Mouse (Mus musculus) kidney, embryonic 16.5 days (tissue): ENCODE measurements at regions not wholly inside any gene's neighbourhood (a gene's known extent, or its start where the extent isn't known, plus 50 kb on each side); places are given as distances from the start of the nearest gene placed in this dataset.
A peak's percentile ranks its signal among the peaks of the same experiment; 100 is the strongest.

ENCODE experiments used
- ATAC-seq: fragments of 200-750 bp; cut with Nextera tagmentation; 2 replicates; pipeline ENCODE4 v1.8.0; 2017; ENCODE audit warnings: moderate TSS enrichment; ENCODE audit not compliant: low FRiP score, low TSS enrichment
- H3K27ac ChIP-seq: fragments of 300-500 bp; sonication (generic); 2 replicates; pipeline ENCODE4 v1.5.1; 2014; ENCODE audit warnings: low read length
- H3K27me3 ChIP-seq: fragments of 300-500 bp; sonication (generic); 2 replicates; pipeline ENCODE4 v1.6.1; 2014; ENCODE audit warnings: low read length, control low read depth, mixed read lengths; ENCODE audit not compliant: insufficient read depth
- H3K36me3 ChIP-seq: fragments of 300-500 bp; sonication (generic); 2 replicates; pipeline ENCODE4 v1.6.1; 2014; ENCODE audit warnings: low read length, control low read depth, mixed read lengths; ENCODE audit not compliant: insufficient read depth
- H3K4me1 ChIP-seq: fragments of 300-500 bp; sonication (generic); 2 replicates; pipeline ENCODE4 v1.6.1; 2014; ENCODE audit warnings: low read length, control low read depth, mixed read lengths; ENCODE audit not compliant: insufficient read depth
- H3K4me2 ChIP-seq: fragments of 300-500 bp; sonication (generic); replicated peaks from 2 replicates; pipeline ENCODE4 v1.6.1; 2014; ENCODE audit warnings: low read depth, low read length
- H3K4me3 ChIP-seq: fragments of 300-500 bp; sonication (generic); 2 replicates; pipeline ENCODE4 v1.5.1; 2014; ENCODE audit warnings: mild to moderate bottlenecking, low read length
- H3K9ac ChIP-seq: fragments of 300-500 bp; sonication (generic); replicated peaks from 2 replicates; pipeline ENCODE4 v1.6.1; 2014; ENCODE audit warnings: low read length
- H3K9me3 ChIP-seq: fragments of 300-500 bp; sonication (generic); 2 replicates; pipeline ENCODE4 v1.6.1; 2016; ENCODE audit warnings: low read length, control low read depth
- WGBS: fragments of 180-500 bp; shearing (Covaris S2); extraction: QIAGEN DNeasy Blood & Tissue Kit; methylation state at CpG from one replicate; pipeline ENCODE4 v1.1.7; 2014; 5-methylcytosine and 5-hydroxymethylcytosine counted together

DNA sequence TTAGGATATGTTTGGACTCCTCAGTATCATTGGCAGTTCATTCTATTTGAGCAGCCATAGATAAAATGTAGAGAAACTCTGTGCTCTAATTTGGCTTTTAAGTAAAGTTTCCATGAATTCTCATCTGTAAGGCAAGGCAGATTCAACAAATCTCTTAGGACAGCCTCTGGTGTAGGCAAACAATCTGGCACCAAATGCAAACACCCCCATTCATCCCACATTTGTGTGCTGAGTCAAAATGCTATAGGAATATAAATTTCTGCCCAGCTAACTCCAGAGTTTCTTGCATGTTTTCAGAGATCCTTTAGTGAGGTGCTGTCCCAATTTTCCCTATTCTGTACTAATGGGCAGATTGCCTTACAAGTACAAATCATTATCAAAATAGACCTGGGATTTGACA is 695.7 kb upstream of the Kif18a start:
- H3K27me3 ChIP-seq = no peaks in the 10 kb centered on the region
- no peaks in the 10 kb centered on the region for H3K9me3 ChIP-seq
- no peaks in the 10 kb centered on the region for H3K4me1 ChIP-seq
- H3K4me2 ChIP-seq = no peak overlapping the region
- no peaks in the 10 kb centered on the region for H3K36me3 ChIP-seq
- no peak for ATAC-seq
- no peak overlapping the region for H3K4me3 ChIP-seq
- no peak overlapping the region for H3K9ac ChIP-seq
- no peak overlapping the region for H3K27ac ChIP-seq

GRCm38 (mm10) chr2:108593555-108593954 is 687.0 kb upstream of the Kif18a start:
- ATAC-seq = no peak
- Histone ChIP-seq H3K27ac (no peak overlapping the region), H3K9me3 (no peaks in the 10 kb centered on the region), H3K9ac (no peak overlapping the region), H3K4me3 (no peak overlapping the region), H3K27me3 (no peaks in the 10 kb centered on the region), H3K4me2 (no peak overlapping the region), H3K36me3 (no peaks in the 10 kb centered on the region), H3K4me1 (no peaks in the 10 kb centered on the region)
- 94% methylated on average over 3 of the region's 3 CpGs for WGBS

GRCm38 (mm10) chr2:108600346-108600745 is 680.2 kb upstream of the Kif18a start:
- H3K4me1 ChIP-seq = no peaks in the 10 kb centered on the region
- no peaks in the 10 kb centered on the region for H3K36me3 ChIP-seq
- WGBS = 41% methylated on average over 1 of the region's 1 CpGs
- H3K9ac ChIP-seq = no peak overlapping the region
- H3K27me3 ChIP-seq = no peaks in the 10 kb centered on the region
- no peak overlapping the region for H3K4me2 ChIP-seq
- no peak overlapping the region for H3K27ac ChIP-seq
- no peak for ATAC-seq
- H3K4me3 ChIP-seq = no peak overlapping the region
- H3K9me3 ChIP-seq = no peaks in the 10 kb centered on the region

GRCm38 (mm10) chr2:108619580-108619979 is 661.0 kb upstream of the Kif18a start:
- Histone ChIP-seq H3K4me2 (no peak overlapping the region), H3K4me1 (no peaks in the 10 kb centered on the region), H3K9me3 (no peaks in the 10 kb centered on the region), H3K27me3 (no peaks in the 10 kb centered on the region), H3K36me3 (no peaks in the 10 kb centered on the region), H3K27ac (no peak overlapping the region), H3K4me3 (no peak overlapping the region), H3K9ac (no peak overlapping the region)
- ATAC-seq = no peak

DNA sequence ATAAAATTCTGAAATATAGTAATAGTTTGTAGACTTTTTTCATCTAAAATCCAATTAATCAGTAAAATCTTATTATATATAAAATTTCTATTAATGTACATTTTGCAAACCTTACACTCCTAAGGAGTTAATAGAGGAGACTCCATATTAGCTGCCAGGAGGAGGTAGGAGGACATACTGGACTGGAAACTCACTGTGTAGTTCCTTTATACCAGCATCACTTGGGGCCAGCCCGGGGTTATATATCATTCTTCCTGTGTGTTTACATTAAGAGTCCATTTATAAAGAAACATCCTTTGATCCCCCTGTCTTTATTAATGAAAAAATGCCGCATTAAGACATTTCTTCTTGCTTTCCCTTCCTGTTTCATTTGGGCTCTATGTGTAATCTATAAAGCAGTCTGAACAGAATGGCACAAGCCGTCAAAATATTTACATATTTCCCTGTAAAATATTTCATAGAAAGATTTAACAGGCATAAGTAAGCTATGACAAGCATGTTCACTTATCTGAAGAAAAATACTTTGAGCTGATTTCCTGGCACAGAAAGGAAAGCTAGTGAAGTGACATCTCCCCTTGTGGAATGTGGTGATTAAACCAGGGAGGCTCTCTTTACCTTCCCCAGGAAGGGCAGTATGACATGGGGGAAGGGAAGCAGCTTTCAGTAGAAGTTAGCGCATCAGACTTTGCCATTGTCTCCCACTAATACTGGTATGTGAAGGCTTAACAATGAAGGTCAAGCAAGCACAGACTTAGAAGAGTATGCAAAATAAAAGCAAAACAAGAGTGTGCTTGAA is 658.0 kb upstream of the Kif18a start:
- Histone ChIP-seq H3K9me3 (no peaks in the 10 kb centered on the region), H3K27ac (no peak overlapping the region), H3K27me3 (no peaks in the 10 kb centered on the region), H3K4me2 (no peak overlapping the region), H3K4me1 (no peaks in the 10 kb centered on the region), H3K4me3 (no peak overlapping the region), H3K9ac (no peak overlapping the region), H3K36me3 (no peaks in the 10 kb centered on the region)
- ATAC-seq = peak; percentile 70; the same call in 1 of the 2 replicates
- WGBS = 66% methylated on average over 4 of the region's 4 CpGs

- Histone ChIP-seq H3K36me3 (no peaks in the 10 kb centered on the region), H3K9me3 (no peaks in the 10 kb centered on the region), H3K27ac (no peak overlapping the region), H3K4me1 (no peaks in the 10 kb centered on the region), H3K4me3 (no peak overlapping the region), H3K27me3 (no peaks in the 10 kb centered on the region), H3K9ac (no peak overlapping the region), H3K4me2 (no peak overlapping the region)
- WGBS = 80% methylated on average over 4 of the region's 4 CpGs
- ATAC-seq = no peak
Observed at GRCm38 (mm10) chr2:108635644-108636043, 644.9 kb upstream of the Kif18a start.

GRCm38 (mm10) chr2:108660697-108661388 is 619.7 kb upstream of the Kif18a start:
- H3K36me3 ChIP-seq = no peaks in the 10 kb centered on the region
- no peak overlapping the region for H3K4me3 ChIP-seq
- ATAC-seq = no peak
- no peaks in the 10 kb centered on the region for H3K27me3 ChIP-seq
- WGBS = 50% methylated on average over 4 of the region's 4 CpGs
- no peaks in the 10 kb centered on the region for H3K4me1 ChIP-seq
- H3K27ac ChIP-seq = no peak overlapping the region
- H3K9ac ChIP-seq = no peak overlapping the region
- no peaks in the 10 kb centered on the region for H3K9me3 ChIP-seq
- H3K4me2 ChIP-seq = no peak overlapping the region

GRCm38 (mm10) chr2:108677777-108678380 is 602.7 kb upstream of the Kif18a start:
- Histone ChIP-seq H3K4me3 (no peak overlapping the region), H3K27ac (no peak overlapping the region), H3K27me3 (no peaks in the 10 kb centered on the region), H3K9me3 (no peaks in the 10 kb centered on the region), H3K4me2 (no peak overlapping the region), H3K36me3 (no peaks in the 10 kb centered on the region), H3K4me1 (no peaks in the 10 kb centered on the region), H3K9ac (no peak overlapping the region)
- peak; percentile 80 for ATAC-seq
- 22% methylated on average over 2 of the region's 2 CpGs for WGBS

GRCm38 (mm10) chr2:108681574-108681973 is 599.0 kb upstream of the Kif18a start:
- H3K36me3 ChIP-seq = no peaks in the 10 kb centered on the region
- H3K27me3 ChIP-seq = no peaks in the 10 kb centered on the region
- H3K9ac ChIP-seq = no peak overlapping the region
- H3K4me2 ChIP-seq = no peak overlapping the region
- no peaks in the 10 kb centered on the region for H3K9me3 ChIP-seq
- no peak for ATAC-seq
- WGBS = 88% methylated on average over 3 of the region's 3 CpGs
- H3K4me3 ChIP-seq = no peak overlapping the region
- H3K27ac ChIP-seq = no peak overlapping the region
- H3K4me1 ChIP-seq = no peaks in the 10 kb centered on the region
